In genomic region chr2:91388281-91388680, GRCm38 (mm10) we compare ENCODE assay signal across 28 mouse cellular contexts. TPM values are rescaled to one million over a fixed set of nuclear protein-coding genes. Genes with fewer than 3 reads are reported as not detected.
DNase-seq lines count a peak whose midpoint lies in the region; ATAC-seq and TF ChIP-seq lines count a peak whose summit lies in the region.
"Had no signal": no experiment of that assay in that cellular context is flagged by ENCODE, and none has a peak within 500 bp of the region (broad histone marks: within the 10 kb centered on the region; RNA-seq: fewer than 3 reads in every experiment).

No protein-coding gene starts in this region.

- peak; percentile 71 for DNase-seq in 3T3-L1 (ENCODE audit: low read depth, low spot score)
- DNase-seq in MEL (ENCODE audit: low read depth, low spot score): peak; percentile 18
- DNase-seq in B cell, adult 2 months: no peak
- DNase-seq in hindbrain, embryonic 11.5 days (ENCODE audit: low spot score): no peak
- no peak for DNase-seq in lung, postnatal 4 days
- DNase-seq: adrenal gland, postnatal 25 days; cerebellum, adult 18-20 months; cerebellum, postnatal 10 days; gastrocnemius, postnatal 25 days; heart, adult 18-20 months; kidney, adult 11 months; kidney, postnatal 10 days; layer of hippocampus, postnatal 36 days; left cerebral cortex, postnatal 4 days; right cerebral cortex, postnatal 25 days; thymus, postnatal 4 days had no signal

- no peak overlapping the region for H3K4me2 ChIP-seq in intestine, postnatal 0 days (replicated peaks; ENCODE audit: low read depth)
- H3K4me2 ChIP-seq in liver, embryonic 16.5 days (ENCODE audit: low read depth, low read length): peak overlapping the region; percentile 36
- no peak overlapping the region for H3K4me2 ChIP-seq in hindbrain, embryonic 11.5 days (replicated peaks; ENCODE audit: low read depth, low read length)
- H3K4me2 ChIP-seq: embryonic facial prominence, embryonic 13.5 days; forebrain, embryonic 15.5 days; heart, embryonic 12.5 days; lung, embryonic 15.5 days; midbrain, embryonic 12.5 days; neural tube, embryonic 15.5 days had no signal

- H3K36me3 ChIP-seq in MEL (ENCODE audit: control insufficient read depth in 1 of 2, insufficient read depth in 2 of 2, low read length in 2 of 2): peaks cover 0 to 21% of the 10 kb centered on the region in 2 experiments; a peak in 2 of 4 replicates
- no peaks in the 10 kb centered on the region for H3K36me3 ChIP-seq in intestine, postnatal 0 days (ENCODE audit: control insufficient read depth, insufficient read depth)
- no peaks in the 10 kb centered on the region for H3K36me3 ChIP-seq in liver, embryonic 16.5 days (ENCODE audit: control insufficient read depth, insufficient read depth)
- no peaks in the 10 kb centered on the region for H3K36me3 ChIP-seq in hindbrain, embryonic 11.5 days (ENCODE audit: control insufficient read depth, insufficient read depth, low read length)
- H3K36me3 ChIP-seq: embryonic facial prominence, embryonic 13.5 days; forebrain, embryonic 15.5 days; G1E; heart, embryonic 12.5 days; lung, embryonic 15.5 days; midbrain, embryonic 12.5 days; neural tube, embryonic 15.5 days had no signal

- no peak overlapping the region for H3K9ac ChIP-seq in MEL (ENCODE audit: control insufficient read depth, low read depth, low read length, poor library complexity, severe bottlenecking)
- H3K9ac ChIP-seq in intestine, postnatal 0 days (ENCODE audit: low read depth, low read length): no peak overlapping the region
- H3K9ac ChIP-seq in liver, embryonic 16.5 days (ENCODE audit: low read depth, low read length): no peak overlapping the region
- H3K9ac ChIP-seq in hindbrain, embryonic 11.5 days (ENCODE audit: low read depth, low read length): no peak overlapping the region
- H3K9ac ChIP-seq: embryonic facial prominence, embryonic 13.5 days; forebrain, embryonic 15.5 days; heart, embryonic 12.5 days; lung, embryonic 15.5 days; midbrain, embryonic 12.5 days; neural tube, embryonic 15.5 days had no signal

- TF ChIP-seq EP300 in MEL (IDR thresholded peaks at IDR 0.05; ENCODE audit: low read depth in 1 of 2, low read length in 2 of 2): 0 out of 4 replicates have a peak, but pooled peaks of 1 of the 2 experiments have one; percentile 3

- H3K4me3 ChIP-seq in MEL (ENCODE audit: control insufficient read depth in 1 of 2, insufficient read depth in 1 of 2, low read depth in 2 of 2, low read length in 2 of 2): no peak overlapping the region
- no peak overlapping the region for H3K4me3 ChIP-seq in intestine, postnatal 0 days (ENCODE audit: low read depth, low read length)
- no peak overlapping the region for H3K4me3 ChIP-seq in liver, embryonic 16.5 days (ENCODE audit: low read depth, low read length)
- H3K4me3 ChIP-seq in hindbrain, embryonic 11.5 days (ENCODE audit: low read depth, low read length): no peak overlapping the region
- H3K4me3 ChIP-seq: embryonic facial prominence, embryonic 13.5 days; forebrain, embryonic 10.5 days; forebrain, embryonic 15.5 days; heart, embryonic 12.5 days; lung, embryonic 15.5 days; megakaryocyte, embryonic 14.5 days; midbrain, embryonic 12.5 days; neural tube, embryonic 15.5 days had no signal

- peak overlapping the region; percentile 18; the same call in 1 of the 2 replicates for H3K27ac ChIP-seq in MEL (ENCODE audit: control insufficient read depth, low read depth, low read length)
- peak overlapping the region; percentile 23; the same call in 1 of the 2 replicates for H3K27ac ChIP-seq in intestine, postnatal 0 days (ENCODE audit: low read depth, low read length)
- H3K27ac ChIP-seq in liver, embryonic 16.5 days (ENCODE audit: low read length): no peak overlapping the region
- no peak overlapping the region for H3K27ac ChIP-seq in hindbrain, embryonic 11.5 days (ENCODE audit: low read depth, low read length)
- H3K27ac ChIP-seq: forebrain, embryonic 10.5 days; forebrain, embryonic 15.5 days; lung, embryonic 15.5 days; midbrain, embryonic 12.5 days; neural tube, embryonic 15.5 days had no signal

- TF ChIP-seq RAD21 in MEL (IDR thresholded peaks at IDR 0.05; ENCODE audit: low read depth, low read length): no peak

- H3K79me2 ChIP-seq in MEL (ENCODE audit: control insufficient read depth, insufficient read depth, low read length, poor library complexity): no peaks in the 10 kb centered on the region

- H3K4me1 ChIP-seq in MEL (ENCODE audit: control insufficient read depth in 1 of 2, insufficient read depth in 2 of 2, low read length in 2 of 2): peaks cover 5 to 18% of the 10 kb centered on the region in 2 experiments
- H3K4me1 ChIP-seq in intestine, postnatal 0 days (replicated peaks; ENCODE audit: control insufficient read depth, insufficient read depth, low read length): peaks cover 6% of the 10 kb centered on the region
- peaks cover 25% of the 10 kb centered on the region for H3K4me1 ChIP-seq in liver, embryonic 16.5 days (ENCODE audit: control insufficient read depth, low read depth, low read length)
- no peaks in the 10 kb centered on the region for H3K4me1 ChIP-seq in hindbrain, embryonic 11.5 days (replicated peaks; ENCODE audit: control insufficient read depth, insufficient read depth, low read length)

- no peak for ATAC-seq in intestine, postnatal 0 days
- no peak for ATAC-seq in liver, embryonic 16.5 days (ENCODE audit: low read depth)
- no peak for ATAC-seq in hindbrain, embryonic 11.5 days (ENCODE audit: low FRiP score)
- ATAC-seq: forebrain, embryonic 15.5 days; hindbrain, embryonic 16.5 days had no signal

- no peak for TF ChIP-seq CTCF in MEL (IDR thresholded peaks at IDR 0.05 in 2 of 3, conservative IDR thresholded peaks at IDR 0.05 in 1 of 3; ENCODE audit: control insufficient read depth in 1 of 3, insufficient read depth in 1 of 3, low read depth in 2 of 3, low read length in 3 of 3, poor library complexity in 1 of 3, severe bottlenecking in 1 of 3)
- no peak for TF ChIP-seq CTCF in intestine, postnatal 0 days (IDR thresholded peaks at IDR 0.05; ENCODE audit: low read depth)

- TF ChIP-seq POLR2A in MEL (IDR thresholded peaks at IDR 0.05; ENCODE audit: control insufficient read depth in 1 of 2, insufficient read depth in 1 of 2, low read depth in 1 of 2, low read length in 2 of 2, poor library complexity in 1 of 2): no peak

- H3K27me3 ChIP-seq in MEL (ENCODE audit: control insufficient read depth in 1 of 2, insufficient read depth in 2 of 2, low read length in 2 of 2): no peaks in the 10 kb centered on the region
- no peaks in the 10 kb centered on the region for H3K27me3 ChIP-seq in intestine, postnatal 0 days (replicated peaks; ENCODE audit: control insufficient read depth, insufficient read depth, low read length)
- H3K27me3 ChIP-seq in liver, embryonic 16.5 days (ENCODE audit: control insufficient read depth, insufficient read depth, low read depth, low read length): no peaks in the 10 kb centered on the region
- no peaks in the 10 kb centered on the region for H3K27me3 ChIP-seq in hindbrain, embryonic 11.5 days (ENCODE audit: control insufficient read depth, insufficient read depth, low read length)
- H3K27me3 ChIP-seq: embryonic facial prominence, embryonic 13.5 days; forebrain, embryonic 15.5 days; heart, embryonic 12.5 days; lung, embryonic 15.5 days; midbrain, embryonic 12.5 days; neural tube, embryonic 15.5 days had no signal

- 39% methylated on average over 3 of the region's 3 CpGs for WGBS in intestine, postnatal 0 days
- 56% methylated on average over 3 of the region's 3 CpGs for WGBS in liver, embryonic 16.5 days (ENCODE audit: insufficient replicate concordance)
- 61% methylated on average over 3 of the region's 3 CpGs for WGBS in hindbrain, embryonic 11.5 days

- H3K9me3 ChIP-seq in MEL (replicated peaks; ENCODE audit: insufficient read depth, low read length): no peaks in the 10 kb centered on the region
- H3K9me3 ChIP-seq in intestine, postnatal 0 days (ENCODE audit: control insufficient read depth): no peaks in the 10 kb centered on the region
- H3K9me3 ChIP-seq in liver, embryonic 16.5 days (replicated peaks; ENCODE audit: control insufficient read depth, low read length): no peaks in the 10 kb centered on the region
- no peaks in the 10 kb centered on the region for H3K9me3 ChIP-seq in hindbrain, embryonic 11.5 days (ENCODE audit: control insufficient read depth, low read length)
- H3K9me3 ChIP-seq: embryonic facial prominence, embryonic 13.5 days; forebrain, embryonic 10.5 days; forebrain, embryonic 15.5 days; G1E; heart, embryonic 12.5 days; lung, embryonic 15.5 days; megakaryocyte, embryonic 14.5 days; midbrain, embryonic 12.5 days; neural tube, embryonic 15.5 days had no signal

TF ChIP-seq in MEL, 35 proteins besides CTCF, POLR2A, EP300 and RAD21:
- TF ChIP-seq GABPA (IDR thresholded peaks at IDR 0.05; ENCODE audit: low read depth, low read length) (no peak), TBP (IDR thresholded peaks at IDR 0.05; ENCODE audit: low read depth, low read length) (no peak), CHD2 (IDR thresholded peaks at IDR 0.05; ENCODE audit: low read length) (no peak), HCFC1 (IDR thresholded peaks at IDR 0.05; ENCODE audit: low read depth, low read length) (no peak), TAL1 (IDR thresholded peaks at IDR 0.05; ENCODE audit: low read length) (peak; percentile 16)

RNA-seq across cellular contexts. Expression of gene 1110051M20Rik, which starts 56.2 kb away (rescaled TPM):
- 20.2 and 23.0 TPM in 2 replicates for total RNA-seq in MEL (2012; rRNA removed)
- polyA plus RNA-seq in MEL (2012; ENCODE audit: insufficient read depth in 1 of 2, insufficient read length in 2 of 2, low read depth in 1 of 2, low replicate concordance in 2 of 2, missing spikeins in 1 of 2): 10 to 100 TPM in 1 of 2 experiments, not detected in 1; 23.3 TPM
- polyA plus RNA-seq in intestine, postnatal 0 days (2015; fragmentation: Nextera tagmentation; extraction: Ambion mirVana): 13.5 and 15.6 TPM in 2 replicates
- 6.0 and 6.7 TPM in 2 replicates for polyA plus RNA-seq in liver, embryonic 16.5 days (2015; fragmentation: Nextera tagmentation; extraction: Ambion mirVana)
- polyA plus RNA-seq in hindbrain, embryonic 11.5 days (2014; fragmentation: Nextera tagmentation; extraction: Ambion mirVana): 102 and 104 TPM in 2 replicates

Comparison
In these comparisons a context has a peak if more than half of its experiments do, and no peak if none do; other contexts are left out.
1. DNase-seq: peak in 3T3-L1 (single experiment) and MEL (single experiment); none in B cell, adult 2 months (0 of 2), hindbrain, embryonic 11.5 days (single experiment) and lung, postnatal 4 days (0 of 2).
2. H3K27ac ChIP-seq: peak in MEL (single experiment) and intestine, postnatal 0 days (single experiment); none in liver, embryonic 16.5 days (single experiment) and hindbrain, embryonic 11.5 days (single experiment).